Mouse (Mus musculus) heart, adult 2 months (tissue): ENCODE measurements at regions not wholly inside any gene's neighbourhood (a gene's known extent, or its start where the extent isn't known, plus 50 kb on each side); places are given as distances from the start of the nearest gene placed in this dataset.

ENCODE experiments used
- CTCF ChIP-seq: fragments of 200-600 bp; IDR thresholded peaks from 2 replicates; pipeline ENCODE4 v1.8.1; 2022; ENCODE audit warnings: antibody characterized with exemption, mild to moderate bottlenecking, moderate library complexity
- POLR2A ChIP-seq: fragments of 200-500 bp; IDR thresholded peaks from 2 replicates; pipeline ENCODE4 v1.6.1; 2011; ENCODE audit warnings: mild to moderate bottlenecking, low read depth, low read length, control low read depth; ENCODE audit not compliant: insufficient read depth

DNA sequence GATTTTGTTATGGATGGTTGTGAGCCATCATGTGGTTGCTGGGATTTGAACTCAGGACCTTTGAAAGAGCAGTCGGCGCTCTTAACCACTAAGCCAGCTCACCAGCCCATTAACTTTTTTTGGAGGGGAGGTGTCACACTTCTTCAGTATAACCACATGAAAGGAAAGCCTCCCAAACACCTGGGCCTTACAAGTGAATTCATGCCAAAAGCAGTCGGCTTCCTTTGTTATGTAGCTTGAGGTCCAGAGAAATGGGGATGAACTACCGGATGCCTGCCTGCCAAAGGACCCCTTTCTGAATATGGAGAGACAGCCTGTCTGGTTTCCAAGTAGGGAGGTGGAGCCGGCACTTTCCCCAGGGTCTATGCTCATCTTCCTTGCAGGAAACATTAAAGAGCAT lies 80.6 kb upstream of the Fam174b start:
- no peak for TF ChIP-seq CTCF
- TF ChIP-seq POLR2A: no peak
